Comparison of ENCODE assay signal across 11 mouse cellular contexts in the genomic region with DNA sequence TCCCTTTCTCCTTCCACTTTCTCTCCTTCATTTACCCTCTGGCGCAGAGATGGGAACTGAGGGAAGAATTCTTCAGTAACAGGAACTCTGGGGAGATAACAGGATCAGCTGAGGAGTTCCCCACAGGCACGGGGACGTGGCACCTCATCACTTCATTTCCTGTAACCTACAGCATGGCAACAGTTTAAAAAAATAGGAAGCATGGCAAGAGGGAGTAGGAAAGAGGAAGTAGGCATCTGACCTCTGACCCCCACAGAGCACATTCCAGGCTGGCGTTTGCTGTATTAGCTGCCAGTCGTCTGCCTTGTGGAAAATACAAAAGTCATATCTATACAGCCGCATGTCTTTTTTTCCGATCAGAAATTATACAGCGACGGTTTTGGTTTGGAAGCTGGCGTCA.
DNase-seq lines count a peak whose midpoint lies in the region; ATAC-seq lines count a peak whose summit lies in the region.
"Had no signal": no experiment of that assay in that cellular context is flagged by ENCODE, and none has a peak within 500 bp of the region (broad histone marks: within the 10 kb centered on the region; RNA-seq: fewer than 3 reads in every experiment).

No protein-coding gene starts in this region.

- H3K36me3 ChIP-seq in heart, embryonic 11.5 days (ENCODE audit: control insufficient read depth, insufficient read depth, low read length): no peaks in the 10 kb centered on the region; the same call in 1 of the 2 replicates
- H3K36me3 ChIP-seq in heart, embryonic 13.5 days: no peaks in the 10 kb centered on the region
- no peaks in the 10 kb centered on the region for H3K36me3 ChIP-seq in forebrain, embryonic 11.5 days (ENCODE audit: control insufficient read depth, insufficient read depth, low read length)
- H3K36me3 ChIP-seq: forebrain, embryonic 12.5 days had no signal

- DNase-seq in heart, postnatal 4 days: no peak
- peak; percentile 64 for DNase-seq in lung, postnatal 10 days
- DNase-seq in ovary, postnatal 14 days (ENCODE audit: low spot score): no peak
- no peak for DNase-seq in ovary, postnatal 10 days (ENCODE audit: low spot score)
- no peak for DNase-seq in forebrain, embryonic 11.5 days (ENCODE audit: low spot score)
- DNase-seq: thymus, postnatal 4 days had no signal

- H3K9me3 ChIP-seq in heart, embryonic 11.5 days (replicated peaks; ENCODE audit: control insufficient read depth, low read length): no peaks in the 10 kb centered on the region
- no peaks in the 10 kb centered on the region for H3K9me3 ChIP-seq in heart, embryonic 13.5 days
- no peaks in the 10 kb centered on the region for H3K9me3 ChIP-seq in forebrain, embryonic 11.5 days (ENCODE audit: control insufficient read depth, low read length)
- H3K9me3 ChIP-seq: forebrain, embryonic 12.5 days had no signal

- H3K4me3 ChIP-seq in heart, embryonic 11.5 days (ENCODE audit: low read depth, low read length): no peak overlapping the region
- no peak overlapping the region for H3K4me3 ChIP-seq in heart, embryonic 13.5 days
- H3K4me3 ChIP-seq in forebrain, embryonic 11.5 days (ENCODE audit: low read depth, low read length): no peak overlapping the region
- H3K4me3 ChIP-seq: forebrain, embryonic 12.5 days had no signal

- no peak for ATAC-seq in heart, embryonic 11.5 days (replicated peaks; ENCODE audit: insufficient number of reproducible peaks, low FRiP score, low TSS enrichment)
- peak; percentile 33 for ATAC-seq in CD4-positive, CD25-positive, alpha-beta regulatory T cell, adult 4 months
- ATAC-seq in heart, embryonic 13.5 days (ENCODE audit: extremely low read depth, insufficient number of reproducible peaks, low FRiP score, low TSS enrichment): no peak
- ATAC-seq in forebrain, embryonic 11.5 days (replicated peaks; ENCODE audit: low FRiP score): no peak
- ATAC-seq: hindbrain, embryonic 16.5 days had no signal

- H3K27ac ChIP-seq in heart, embryonic 11.5 days (ENCODE audit: low read depth, low read length): peak overlapping the region; percentile 16; the same call in 1 of the 2 replicates
- H3K27ac ChIP-seq in heart, embryonic 13.5 days (replicated peaks): peak overlapping the region; percentile 55
- no peak overlapping the region for H3K27ac ChIP-seq in forebrain, embryonic 11.5 days (ENCODE audit: low read depth, low read length)
- H3K27ac ChIP-seq: forebrain, embryonic 12.5 days had no signal

- no peak overlapping the region for H3K9ac ChIP-seq in heart, embryonic 11.5 days (ENCODE audit: low read depth, low read length)
- peak overlapping the region; percentile 4; the same call in 1 of the 2 replicates for H3K9ac ChIP-seq in heart, embryonic 13.5 days
- no peak overlapping the region for H3K9ac ChIP-seq in forebrain, embryonic 11.5 days (ENCODE audit: low read length)
- H3K9ac ChIP-seq: forebrain, embryonic 12.5 days had no signal

- 26% methylated on average over 10 of the region's 10 CpGs for WGBS in heart, embryonic 11.5 days (ENCODE audit: insufficient replicate concordance)
- WGBS in heart, embryonic 13.5 days: 29% methylated on average over 10 of the region's 10 CpGs
- WGBS in forebrain, embryonic 11.5 days: 73% methylated on average over 10 of the region's 10 CpGs

- H3K4me1 ChIP-seq in heart, embryonic 11.5 days (ENCODE audit: control insufficient read depth, insufficient read depth, low read length): peaks cover 37% of the 10 kb centered on the region
- H3K4me1 ChIP-seq in heart, embryonic 13.5 days: peaks cover 53% of the 10 kb centered on the region
- H3K4me1 ChIP-seq in forebrain, embryonic 11.5 days (replicated peaks; ENCODE audit: control insufficient read depth, insufficient read depth, low read length): no peaks in the 10 kb centered on the region

- peak overlapping the region; percentile 34; the same call in 1 of the 2 replicates for H3K4me2 ChIP-seq in heart, embryonic 11.5 days
- H3K4me2 ChIP-seq in heart, embryonic 13.5 days: peak overlapping the region; percentile 29
- no peak overlapping the region for H3K4me2 ChIP-seq in forebrain, embryonic 11.5 days (ENCODE audit: low read depth, low read length, severe bottlenecking)
- H3K4me2 ChIP-seq: forebrain, embryonic 12.5 days had no signal

- no peaks in the 10 kb centered on the region for H3K27me3 ChIP-seq in heart, embryonic 11.5 days (ENCODE audit: control insufficient read depth, insufficient read depth, low read length)
- H3K27me3 ChIP-seq in heart, embryonic 13.5 days (replicated peaks): no peaks in the 10 kb centered on the region
- no peaks in the 10 kb centered on the region for H3K27me3 ChIP-seq in forebrain, embryonic 11.5 days (ENCODE audit: control insufficient read depth, insufficient read depth, low read length)
- H3K27me3 ChIP-seq: forebrain, embryonic 12.5 days had no signal
